Mouse (Mus musculus): Measurements from ENCODE around the gene Prr9. TPM values are rescaled to one million over a fixed set of nuclear protein-coding genes. Genes with fewer than 3 reads are reported as not detected.

Prr9 gene
- not detected in 2 replicates for polyA plus RNA-seq (2015; fragmentation: Nextera tagmentation; extraction: Ambion mirVana)

- Histone ChIP-seq H3K9ac (no peak within 1 kb of the TSS), H3K36me3 (replicated peaks) (no peaks in the 10 kb centered on the region), H3K4me1 (replicated peaks) (no peaks in the 10 kb centered on the region), H3K4me3 (replicated peaks) (no peak within 1 kb of the TSS), H3K4me2 (no peak within 1 kb of the TSS), H3K27me3 (no peaks in the 10 kb centered on the region), H3K27ac (replicated peaks) (no peak within 1 kb of the TSS), H3K9me3 (replicated peaks) (no peaks in the 10 kb centered on the region)
- ATAC-seq (ENCODE audit: insufficient read depth), result no peak
- WGBS (ENCODE audit: insufficient replicate concordance), result 65% methylated on average over 5 of the region's 5 CpGs
These were observed at the start of gene Prr9 for GRCm38 (mm10) chr3:92123847-92124246. TSS of gene Prr9 (minus strand) at chr3:92123947.

- ATAC-seq (ENCODE audit: insufficient read depth), result no peak
- H3K4me3 ChIP-seq (replicated peaks), result no peak overlapping the region
- H3K4me2 ChIP-seq, result no peak overlapping the region
- no peaks in the 10 kb centered on the region for H3K27me3 ChIP-seq
- no peak overlapping the region for H3K9ac ChIP-seq
- 61% methylated on average over 3 of the region's 3 CpGs for WGBS (ENCODE audit: insufficient replicate concordance)
- no peak overlapping the region for H3K27ac ChIP-seq (replicated peaks)
- H3K36me3 ChIP-seq (replicated peaks), result no peaks in the 10 kb centered on the region
- no peaks in the 10 kb centered on the region for H3K4me1 ChIP-seq (replicated peaks)
- H3K9me3 ChIP-seq (replicated peaks), result no peaks in the 10 kb centered on the region
These were observed 46.1 kb upstream of the Prr9 start for GRCm38 (mm10) chr3:92169847-92170246.

- Histone ChIP-seq H3K4me2 (no peak overlapping the region), H3K9ac (no peak overlapping the region), H3K9me3 (replicated peaks) (no peaks in the 10 kb centered on the region), H3K27me3 (no peaks in the 10 kb centered on the region), H3K27ac (replicated peaks) (no peak overlapping the region), H3K4me1 (replicated peaks) (no peaks in the 10 kb centered on the region), H3K4me3 (replicated peaks) (no peak overlapping the region), H3K36me3 (replicated peaks) (no peaks in the 10 kb centered on the region)
- no peak for ATAC-seq (ENCODE audit: insufficient read depth)
These were observed 29.6 kb upstream of the Prr9 start for GRCm38 (mm10) chr3:92153322-92153721.

- no peak for ATAC-seq (ENCODE audit: insufficient read depth)
- WGBS (ENCODE audit: insufficient replicate concordance), result 16% methylated on average over 8 of the region's 8 CpGs
- Histone ChIP-seq H3K4me1 (replicated peaks) (no peaks in the 10 kb centered on the region), H3K9ac (no peak overlapping the region), H3K27me3 (no peaks in the 10 kb centered on the region), H3K27ac (replicated peaks) (no peak overlapping the region), H3K4me3 (replicated peaks) (no peak overlapping the region), H3K36me3 (replicated peaks) (no peaks in the 10 kb centered on the region), H3K9me3 (replicated peaks) (no peaks in the 10 kb centered on the region), H3K4me2 (no peak overlapping the region)
These were observed 27.0 kb upstream of the Prr9 start for GRCm38 (mm10) chr3:92150631-92151277.

- no peaks in the 10 kb centered on the region for H3K36me3 ChIP-seq (replicated peaks)
- no peak overlapping the region for H3K27ac ChIP-seq (replicated peaks)
- H3K27me3 ChIP-seq, result no peaks in the 10 kb centered on the region
- no peak for ATAC-seq (ENCODE audit: insufficient read depth)
- WGBS (ENCODE audit: insufficient replicate concordance), result 58% methylated on average over 5 of the region's 5 CpGs
- H3K9ac ChIP-seq, result no peak overlapping the region
- no peaks in the 10 kb centered on the region for H3K4me1 ChIP-seq (replicated peaks)
- H3K4me2 ChIP-seq, result no peak overlapping the region
- H3K9me3 ChIP-seq (replicated peaks), result no peaks in the 10 kb centered on the region
- H3K4me3 ChIP-seq (replicated peaks), result no peak overlapping the region
These were observed 24.2 kb upstream of the Prr9 start for GRCm38 (mm10) chr3:92147913-92148312.

GRCm38 (mm10) chr3:92147420-92147819 lies 23.7 kb upstream of the Prr9 start:
- H3K9ac ChIP-seq, result no peak overlapping the region
- no peak overlapping the region for H3K27ac ChIP-seq (replicated peaks)
- no peaks in the 10 kb centered on the region for H3K9me3 ChIP-seq (replicated peaks)
- no peaks in the 10 kb centered on the region for H3K4me1 ChIP-seq (replicated peaks)
- no peak for ATAC-seq (ENCODE audit: insufficient read depth)
- no peak overlapping the region for H3K4me2 ChIP-seq
- no peak overlapping the region for H3K4me3 ChIP-seq (replicated peaks)
- 32% methylated on average over 2 of the region's 2 CpGs for WGBS (ENCODE audit: insufficient replicate concordance)
- H3K27me3 ChIP-seq, result no peaks in the 10 kb centered on the region
- H3K36me3 ChIP-seq (replicated peaks), result no peaks in the 10 kb centered on the region

- ATAC-seq (ENCODE audit: insufficient read depth), result no peak
- 38% methylated on average over 1 of the region's 1 CpGs for WGBS (ENCODE audit: insufficient replicate concordance)
- H3K27ac ChIP-seq (replicated peaks), result no peak within 1 kb of the TSS
- no peaks in the 10 kb centered on the region for H3K4me1 ChIP-seq (replicated peaks)
- no peaks in the 10 kb centered on the region for H3K9me3 ChIP-seq (replicated peaks)
- no peaks in the 10 kb centered on the region for H3K36me3 ChIP-seq (replicated peaks)
- no peak within 1 kb of the TSS for H3K9ac ChIP-seq
- H3K4me2 ChIP-seq, result no peak within 1 kb of the TSS
- no peaks in the 10 kb centered on the region for H3K27me3 ChIP-seq
- H3K4me3 ChIP-seq (replicated peaks), result no peak within 1 kb of the TSS
These were observed 18.9 kb upstream of the Prr9 start, which contains the start of gene Lelp1 for GRCm38 (mm10) chr3:92142644-92143043. TSS of gene Lelp1 (minus strand) at chr3:92142744.

- no peak overlapping the region for H3K9ac ChIP-seq
- H3K4me2 ChIP-seq, result no peak overlapping the region
- no peaks in the 10 kb centered on the region for H3K27me3 ChIP-seq
- H3K9me3 ChIP-seq (replicated peaks), result no peaks in the 10 kb centered on the region
- no peak overlapping the region for H3K4me3 ChIP-seq (replicated peaks)
- no peak for ATAC-seq (ENCODE audit: insufficient read depth)
- H3K36me3 ChIP-seq (replicated peaks), result no peaks in the 10 kb centered on the region
- no peaks in the 10 kb centered on the region for H3K4me1 ChIP-seq (replicated peaks)
- 71% methylated on average over 3 of the region's 3 CpGs for WGBS (ENCODE audit: insufficient replicate concordance)
- H3K27ac ChIP-seq (replicated peaks), result no peak overlapping the region
These were observed 2.8 kb downstream of the Prr9 start for GRCm38 (mm10) chr3:92120902-92121301.

- WGBS (ENCODE audit: insufficient replicate concordance), result 20% methylated on average over 3 of the region's 3 CpGs
- H3K4me2 ChIP-seq, result no peak overlapping the region
- H3K27ac ChIP-seq (replicated peaks), result no peak overlapping the region
- no peak for ATAC-seq (ENCODE audit: insufficient read depth)
- H3K9ac ChIP-seq, result no peak overlapping the region
- H3K36me3 ChIP-seq (replicated peaks), result no peaks in the 10 kb centered on the region
- H3K9me3 ChIP-seq (replicated peaks), result no peaks in the 10 kb centered on the region
- H3K4me3 ChIP-seq (replicated peaks), result no peak overlapping the region
- no peaks in the 10 kb centered on the region for H3K27me3 ChIP-seq
- no peaks in the 10 kb centered on the region for H3K4me1 ChIP-seq (replicated peaks)
These were observed 5.8 kb downstream of the Prr9 start for GRCm38 (mm10) chr3:92117930-92118329.

- Histone ChIP-seq H3K36me3 (replicated peaks) (no peaks in the 10 kb centered on the region), H3K4me2 (no peak overlapping the region), H3K4me1 (replicated peaks) (no peaks in the 10 kb centered on the region), H3K9ac (no peak overlapping the region), H3K27me3 (no peaks in the 10 kb centered on the region), H3K27ac (replicated peaks) (no peak overlapping the region), H3K9me3 (replicated peaks) (no peaks in the 10 kb centered on the region), H3K4me3 (replicated peaks) (no peak overlapping the region)
- ATAC-seq (ENCODE audit: insufficient read depth), result no peak
These were observed 12.2 kb downstream of the Prr9 start for GRCm38 (mm10) chr3:92111526-92111925.

GRCm38 (mm10) chr3:92110790-92111189 lies 13.0 kb downstream of the Prr9 start:
- Histone ChIP-seq H3K36me3 (replicated peaks) (no peaks in the 10 kb centered on the region), H3K9me3 (replicated peaks) (no peaks in the 10 kb centered on the region), H3K4me1 (replicated peaks) (no peaks in the 10 kb centered on the region), H3K27ac (replicated peaks) (no peak overlapping the region), H3K4me3 (replicated peaks) (no peak overlapping the region), H3K9ac (no peak overlapping the region), H3K4me2 (no peak overlapping the region), H3K27me3 (no peaks in the 10 kb centered on the region)
- no peak for ATAC-seq (ENCODE audit: insufficient read depth)

GRCm38 (mm10) chr3:92106582-92106981 lies 17.2 kb downstream of the Prr9 start:
- WGBS (ENCODE audit: insufficient replicate concordance), result 15% methylated on average over 6 of the region's 6 CpGs
- H3K9me3 ChIP-seq (replicated peaks), result no peaks in the 10 kb centered on the region
- no peaks in the 10 kb centered on the region for H3K4me1 ChIP-seq (replicated peaks)
- H3K36me3 ChIP-seq (replicated peaks), result no peaks in the 10 kb centered on the region
- no peak overlapping the region for H3K9ac ChIP-seq
- ATAC-seq (ENCODE audit: insufficient read depth), result no peak
- H3K27ac ChIP-seq (replicated peaks), result no peak overlapping the region
- no peak overlapping the region for H3K4me2 ChIP-seq
- no peak overlapping the region for H3K4me3 ChIP-seq (replicated peaks)
- H3K27me3 ChIP-seq, result no peaks in the 10 kb centered on the region

Data from liver, embryonic 15.5 days (tissue).